Mouse (Mus musculus) ES-E14 (cell line): ENCODE measurements around the gene Bcr.
"Not testable (repeated sequence)": the region's sequence is repeated elsewhere in the genome, so short reads cannot be mapped to it uniquely, and the experiment has no call there.

Source experiments
- CHD2 ChIP-seq: IDR thresholded peaks from 2 replicates; pipeline ENCODE4 v1.6.1; 2014; ENCODE audit warnings: mild to moderate bottlenecking, low read depth, low read length, inconsistent platforms
- HCFC1 ChIP-seq: IDR thresholded peaks from 2 replicates; pipeline ENCODE4 v1.6.1; 2012; ENCODE audit warnings: low read length, inconsistent platforms, borderline replicate concordance; ENCODE audit not compliant: insufficient read depth
- ZNF384 ChIP-seq: IDR thresholded peaks from 2 replicates; pipeline ENCODE4 v1.6.1; 2012; ENCODE audit warnings: low read depth, low read length, inconsistent platforms

DNA sequence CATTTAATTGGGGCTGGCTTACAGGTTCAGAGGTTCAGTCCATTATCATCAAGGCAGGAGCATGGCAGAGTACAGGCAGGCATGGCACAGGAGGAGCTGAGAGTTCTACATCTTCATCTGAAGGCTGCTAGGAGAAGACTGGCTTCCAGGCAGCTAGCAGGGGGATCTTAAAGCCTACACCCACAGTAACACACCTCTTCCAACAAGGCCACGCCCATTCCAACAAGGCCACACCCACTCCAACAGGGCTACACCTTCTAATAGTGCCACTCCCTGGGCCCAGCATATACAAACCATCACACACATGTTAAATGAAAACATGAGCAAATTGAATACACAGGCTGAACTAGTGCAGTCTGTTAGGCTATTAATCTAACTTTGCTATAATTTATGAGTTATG, 18.3 kb upstream of the Bcr start:
- TF ChIP-seq CHD2, ZNF384, HCFC1: not testable (repeated sequence)
